Mouse (Mus musculus): ENCODE data around the gene 1700010B08Rik. TPM values are rescaled to one million over a fixed set of nuclear protein-coding genes. Genes with fewer than 3 reads are reported as not detected.
A peak's percentile ranks its signal among the peaks of the same experiment; 100 is the strongest.

Gene 1700010B08Rik
- polyA plus RNA-seq, 1 experiment, result not detected

GRCm38 (mm10) chr2:173748961-173749659 is 29.9 kb downstream of the 1700010B08Rik start:
- 0 out of 2 replicates have a peak, but pooled peaks cover 11% of the 10 kb centered on the region for H3K4me1 ChIP-seq (ENCODE audit: control insufficient read depth, insufficient read depth, low read length)
- no peaks in the 10 kb centered on the region for H3K27me3 ChIP-seq (replicated peaks; ENCODE audit: control insufficient read depth, insufficient read depth, low read length)
- no peaks in the 10 kb centered on the region for H3K36me3 ChIP-seq (ENCODE audit: control insufficient read depth, insufficient read depth, low read length)
- no peak overlapping the region for H3K4me3 ChIP-seq (ENCODE audit: insufficient read depth, low read depth, low read length)
- WGBS, result 67% methylated on average over 2 of the region's 2 CpGs
- H3K27ac ChIP-seq (ENCODE audit: insufficient read depth, low read depth, low read length), result no peak overlapping the region
- TF ChIP-seq CTCF (conservative IDR thresholded peaks at IDR 0.05; ENCODE audit: insufficient read depth, insufficient read length, low read depth, low read length) (no peak), POLR2A (IDR thresholded peaks at IDR 0.05; ENCODE audit: low read depth, low read length) (no peak)
- DNase-seq, result no peak

GRCm38 (mm10) chr2:173755433-173756144 is 36.4 kb downstream of the 1700010B08Rik start:
- 0 out of 2 replicates have a peak, but pooled peaks cover 5% of the 10 kb centered on the region for H3K4me1 ChIP-seq (ENCODE audit: control insufficient read depth, insufficient read depth, low read length)
- no peaks in the 10 kb centered on the region for H3K27me3 ChIP-seq (replicated peaks; ENCODE audit: control insufficient read depth, insufficient read depth, low read length)
- H3K36me3 ChIP-seq (ENCODE audit: control insufficient read depth, insufficient read depth, low read length), result no peaks in the 10 kb centered on the region
- H3K4me3 ChIP-seq (ENCODE audit: insufficient read depth, low read depth, low read length), result no peak overlapping the region
- TF ChIP-seq CTCF (conservative IDR thresholded peaks at IDR 0.05; ENCODE audit: insufficient read depth, insufficient read length, low read depth, low read length), result no peak
- TF ChIP-seq POLR2A (IDR thresholded peaks at IDR 0.05; ENCODE audit: low read depth, low read length), result no peak
- no peak for DNase-seq
- H3K27ac ChIP-seq (ENCODE audit: insufficient read depth, low read depth, low read length), result no peak overlapping the region
- WGBS, result 52% methylated on average over 8 of the region's 8 CpGs

GRCm38 (mm10) chr2:173757624-173758155 is 38.5 kb downstream of the 1700010B08Rik start:
- Histone ChIP-seq H3K27ac (ENCODE audit: insufficient read depth, low read depth, low read length) (no peak overlapping the region), H3K27me3 (replicated peaks; ENCODE audit: control insufficient read depth, insufficient read depth, low read length) (no peaks in the 10 kb centered on the region), H3K4me1 (ENCODE audit: control insufficient read depth, insufficient read depth, low read length) (no peaks in the 10 kb centered on the region), H3K36me3 (ENCODE audit: control insufficient read depth, insufficient read depth, low read length) (no peaks in the 10 kb centered on the region), H3K4me3 (ENCODE audit: insufficient read depth, low read depth, low read length) (no peak overlapping the region)
- TF ChIP-seq POLR2A (IDR thresholded peaks at IDR 0.05; ENCODE audit: low read depth, low read length), result no peak
- no peak for TF ChIP-seq CTCF (conservative IDR thresholded peaks at IDR 0.05; ENCODE audit: insufficient read depth, insufficient read length, low read depth, low read length)
- 71% methylated on average over 8 of the region's 8 CpGs for WGBS
- no peak for DNase-seq

- Histone ChIP-seq H3K4me1 (ENCODE audit: control insufficient read depth, insufficient read depth, low read length) (no peaks in the 10 kb centered on the region), H3K4me3 (ENCODE audit: insufficient read depth, low read depth, low read length) (no peak overlapping the region), H3K36me3 (ENCODE audit: control insufficient read depth, insufficient read depth, low read length) (no peaks in the 10 kb centered on the region), H3K27ac (ENCODE audit: insufficient read depth, low read depth, low read length) (no peak overlapping the region), H3K27me3 (replicated peaks; ENCODE audit: control insufficient read depth, insufficient read depth, low read length) (no peaks in the 10 kb centered on the region)
- no peak for TF ChIP-seq CTCF (conservative IDR thresholded peaks at IDR 0.05; ENCODE audit: insufficient read depth, insufficient read length, low read depth, low read length)
- TF ChIP-seq POLR2A (IDR thresholded peaks at IDR 0.05; ENCODE audit: low read depth, low read length), result no peak
- 94% methylated on average over 6 of the region's 6 CpGs for WGBS
- DNase-seq, result no peak
Observed at GRCm38 (mm10) chr2:173760607-173761006, 41.4 kb downstream of the 1700010B08Rik start.

GRCm38 (mm10) chr2:173764629-173765028 is 45.4 kb downstream of the 1700010B08Rik start:
- Histone ChIP-seq H3K36me3 (ENCODE audit: control insufficient read depth, insufficient read depth, low read length) (no peaks in the 10 kb centered on the region), H3K4me1 (ENCODE audit: control insufficient read depth, insufficient read depth, low read length) (0 out of 2 replicates have a peak, but pooled peaks cover 2% of the 10 kb centered on the region), H3K27ac (ENCODE audit: insufficient read depth, low read depth, low read length) (no peak overlapping the region), H3K27me3 (replicated peaks; ENCODE audit: control insufficient read depth, insufficient read depth, low read length) (no peaks in the 10 kb centered on the region), H3K4me3 (ENCODE audit: insufficient read depth, low read depth, low read length) (no peak overlapping the region)
- 44% methylated on average over 3 of the region's 3 CpGs for WGBS
- TF ChIP-seq CTCF (conservative IDR thresholded peaks at IDR 0.05; ENCODE audit: insufficient read depth, insufficient read length, low read depth, low read length) (no peak), POLR2A (IDR thresholded peaks at IDR 0.05; ENCODE audit: low read depth, low read length) (no peak)
- no peak for DNase-seq

- Histone ChIP-seq H3K4me3 (ENCODE audit: insufficient read depth, low read depth, low read length) (no peak overlapping the region), H3K27ac (ENCODE audit: insufficient read depth, low read depth, low read length) (no peak overlapping the region), H3K4me1 (ENCODE audit: control insufficient read depth, insufficient read depth, low read length) (0 out of 2 replicates have a peak, but pooled peaks cover 2% of the 10 kb centered on the region), H3K36me3 (ENCODE audit: control insufficient read depth, insufficient read depth, low read length) (no peaks in the 10 kb centered on the region), H3K27me3 (replicated peaks; ENCODE audit: control insufficient read depth, insufficient read depth, low read length) (no peaks in the 10 kb centered on the region)
- DNase-seq, result peak; percentile 26
- TF ChIP-seq CTCF (conservative IDR thresholded peaks at IDR 0.05; ENCODE audit: insufficient read depth, insufficient read length, low read depth, low read length) (no peak), POLR2A (IDR thresholded peaks at IDR 0.05; ENCODE audit: low read depth, low read length) (no peak)
- WGBS, result 62% methylated on average over 8 of the region's 8 CpGs
Observed at GRCm38 (mm10) chr2:173767959-173768595, 48.9 kb downstream of the 1700010B08Rik start.
